Mouse (Mus musculus): ENCODE results near the gene Isca1. TPM values are rescaled to one million over a fixed set of nuclear protein-coding genes. Genes with fewer than 3 reads are reported as not detected.
A peak's percentile ranks its signal among the peaks of the same experiment; 100 is the strongest.

The Isca1 gene
- total RNA-seq, 2 experiments from 2014 or later = 185 to 198 TPM

DNA sequence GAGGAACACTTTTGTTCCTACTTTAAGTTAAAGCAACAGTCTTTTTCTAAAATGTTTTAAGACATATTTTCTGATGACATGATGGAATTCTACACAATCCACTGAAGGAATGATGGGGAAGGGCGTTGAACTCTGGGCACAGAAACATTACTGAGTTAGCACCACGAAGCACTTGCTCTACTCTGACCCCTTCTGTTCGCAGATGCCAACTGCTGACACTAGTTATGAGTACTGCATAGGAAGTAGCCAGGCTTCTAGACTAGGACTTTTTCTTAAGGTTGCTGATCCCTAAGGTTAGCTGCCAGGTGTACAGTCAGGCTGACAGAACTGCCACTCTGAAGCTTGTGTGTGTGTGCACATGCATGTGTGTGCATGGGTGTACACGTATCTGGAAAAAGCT is 9.6 kb upstream of the Isca1 start:
- DNase-seq = no peak
- Histone ChIP-seq H3K4me3 (no peak overlapping the region), H3K27ac (no peak overlapping the region)
- TF ChIP-seq CTCF (IDR thresholded peaks at IDR 0.05) = no peak
- intact Hi-C loops (cut with DNase I) = no loop called here

DNA sequence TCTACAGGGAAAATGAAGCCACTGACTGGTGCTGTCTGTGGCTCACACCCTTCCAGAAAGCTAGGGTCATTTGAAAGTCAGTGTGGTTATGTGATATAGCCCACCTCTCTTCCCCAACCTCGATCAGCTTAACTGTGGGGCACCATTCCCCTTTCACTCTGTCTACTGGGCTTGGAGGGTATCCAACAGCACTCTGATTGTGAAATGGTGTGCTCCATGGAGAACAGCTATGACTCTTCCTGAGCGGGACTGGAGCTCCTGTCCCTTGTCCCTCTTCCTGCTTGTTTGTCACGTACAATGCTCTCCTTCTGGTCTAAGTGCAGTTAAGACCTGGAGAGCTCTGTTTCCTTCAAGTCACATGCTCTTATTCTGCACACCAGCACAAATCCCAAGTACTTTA is 5.6 kb upstream of the Isca1 start:
- H3K27ac ChIP-seq = no peak overlapping the region
- no peak for TF ChIP-seq CTCF (IDR thresholded peaks at IDR 0.05)
- H3K4me3 ChIP-seq = no peak overlapping the region
- intact Hi-C loops (cut with DNase I) = no loop called here
- no peak for DNase-seq

DNA sequence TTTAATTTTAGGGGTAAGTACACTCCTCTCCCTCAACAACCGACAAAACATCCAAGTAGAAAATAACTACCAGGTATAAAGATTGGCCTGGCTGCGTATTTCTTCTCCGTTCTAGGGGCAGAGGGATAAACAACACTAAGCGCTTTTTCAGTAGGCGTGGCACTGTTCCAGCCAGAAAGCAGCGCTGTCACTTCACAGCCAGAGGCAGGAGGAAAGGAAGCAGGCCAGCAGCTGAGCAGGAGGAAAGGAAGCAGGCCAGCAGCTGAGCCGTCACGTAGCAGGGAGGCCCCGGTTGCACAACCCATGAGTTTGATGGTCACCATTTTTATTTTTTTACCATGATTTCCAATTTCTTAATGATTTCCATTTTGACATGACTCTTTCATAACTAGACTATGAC is 1.6 kb upstream of the Isca1 start:
- Histone ChIP-seq H3K4me3 (peak overlapping the region; percentile 80), H3K27ac (peak overlapping the region; percentile 99)
- no peak for TF ChIP-seq CTCF (IDR thresholded peaks at IDR 0.05)
- DNase-seq = peak; percentile 88
- intact Hi-C loops (cut with DNase I) = no loop called here

DNA sequence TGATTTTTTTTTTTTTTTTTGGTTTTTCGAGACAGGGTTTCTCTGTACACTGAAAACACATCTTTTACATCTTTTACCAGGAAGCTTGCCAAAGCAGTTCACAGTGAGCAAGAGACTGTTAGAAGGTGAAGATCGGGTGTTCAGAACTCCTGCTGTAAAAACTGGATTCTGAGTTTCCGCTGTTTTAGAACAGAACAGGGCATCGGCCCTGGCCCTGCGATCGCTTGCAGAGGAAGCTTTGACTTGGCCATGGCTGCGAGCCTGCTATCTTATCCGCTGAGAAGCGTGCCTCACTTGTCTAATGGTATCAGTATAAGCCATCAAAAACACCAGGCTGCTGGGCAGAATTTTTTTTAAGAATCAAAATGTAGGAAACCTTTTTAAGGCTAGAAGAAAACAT is 1.2 kb upstream of the Isca1 start:
- DNase-seq = no peak
- Histone ChIP-seq H3K27ac (peak overlapping the region; percentile 99), H3K4me3 (peak overlapping the region; percentile 80)
- intact Hi-C loops (cut with DNase I) = no loop called here
- TF ChIP-seq CTCF (IDR thresholded peaks at IDR 0.05) = no peak

DNA sequence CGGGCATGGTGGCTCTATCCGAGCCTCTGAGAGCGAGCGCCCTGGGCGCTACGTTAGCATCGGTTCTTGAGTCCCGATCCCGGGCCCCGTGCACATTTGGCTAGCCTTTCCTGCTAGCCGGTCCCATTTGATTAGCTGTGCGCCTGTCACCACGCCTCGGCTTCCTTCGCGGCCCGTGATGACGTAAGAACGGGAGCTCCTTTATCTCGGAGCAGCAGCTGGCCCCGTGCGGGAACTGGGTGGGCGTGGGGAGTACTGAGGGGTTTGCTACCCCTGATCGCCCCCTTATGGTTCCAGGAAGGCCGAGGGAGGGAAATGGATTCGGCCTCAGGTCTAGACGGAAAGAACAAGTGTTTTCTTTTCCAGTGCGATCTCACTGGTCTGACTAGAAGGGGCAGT is 553 bp upstream of the Isca1 start:
- peak; percentile 86 for DNase-seq
- intact Hi-C loops (cut with DNase I) = no loop called here
- Histone ChIP-seq H3K4me3 (peak overlapping the region; percentile 80), H3K27ac (peak overlapping the region; percentile 99)
- TF ChIP-seq CTCF (IDR thresholded peaks at IDR 0.05) = peak; percentile 29; the same call in 1 of the 2 replicates

DNA sequence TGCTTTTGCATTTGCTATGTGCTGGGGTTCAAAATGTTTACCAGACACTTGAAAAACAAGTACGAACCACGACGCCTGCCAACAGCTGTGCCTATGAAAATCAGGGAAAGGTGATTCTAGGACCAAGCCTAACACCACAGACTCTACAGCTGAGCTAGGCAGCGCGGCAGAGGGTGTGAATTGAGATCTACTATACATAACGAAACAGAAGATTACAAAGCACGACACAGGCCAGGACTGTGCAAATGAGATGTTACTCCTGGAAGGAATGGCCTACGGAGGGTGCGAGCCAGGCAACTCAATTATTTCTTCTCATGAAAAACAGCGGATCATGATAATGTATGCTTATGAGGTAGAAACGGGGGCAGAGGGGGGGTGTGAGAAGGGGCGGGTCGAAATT is 1.1 kb downstream of the Isca1 start:
- Histone ChIP-seq H3K27ac (peak overlapping the region; percentile 99), H3K4me3 (peak overlapping the region; percentile 80)
- intact Hi-C loops (cut with DNase I) = loop anchor here (5.0 kb wide), 1 partner anchor 181 kb away; the partner anchor contains the start of genes Agtpbp1 and Naa35
- no peak for TF ChIP-seq CTCF (IDR thresholded peaks at IDR 0.05)
- DNase-seq = no peak

DNA sequence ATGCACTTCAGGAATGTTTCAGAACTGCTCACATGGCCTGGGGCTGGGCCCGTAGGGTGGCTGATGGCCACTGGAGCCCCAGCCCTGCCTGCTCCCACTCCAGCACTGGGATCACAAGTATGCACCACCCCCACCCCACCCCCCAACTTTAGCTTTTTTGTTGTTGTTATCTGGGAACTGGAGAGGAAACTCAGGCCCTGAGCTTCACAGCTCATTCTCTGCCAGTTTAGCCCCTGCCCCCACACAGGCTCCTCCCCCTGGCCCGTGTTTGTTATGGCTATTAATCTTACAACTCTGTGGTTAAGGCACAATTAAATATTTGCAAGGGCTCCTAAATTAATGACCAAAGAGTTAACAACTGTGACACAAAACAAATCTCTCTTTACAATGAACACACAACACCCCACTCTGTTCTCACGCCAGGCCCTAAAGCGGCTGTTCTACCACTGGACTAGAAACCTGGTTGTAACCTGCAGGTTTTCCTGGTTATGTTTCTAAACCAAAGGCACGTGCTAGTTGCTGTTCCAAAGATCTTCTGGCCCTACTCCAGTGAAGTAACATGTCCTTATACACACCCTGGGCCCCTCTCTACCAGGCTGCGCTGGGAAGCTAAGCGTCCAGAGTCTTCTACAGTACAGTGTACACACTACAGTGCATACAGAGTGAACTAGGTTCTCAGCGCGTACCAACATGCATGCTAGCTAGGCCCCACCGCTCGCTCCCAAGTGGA is 2.7 kb downstream of the Isca1 start:
- Histone ChIP-seq H3K4me3 (peak overlapping the region; percentile 80), H3K27ac (peak overlapping the region; percentile 17; the same call in 1 of the 2 replicates)
- no peak for DNase-seq
- intact Hi-C loops (cut with DNase I) = loop anchor here (5.0 kb wide), 1 partner anchor 180 kb away; the partner anchor contains the start of genes Agtpbp1 and Naa35
- TF ChIP-seq CTCF (IDR thresholded peaks at IDR 0.05) = no peak

DNA sequence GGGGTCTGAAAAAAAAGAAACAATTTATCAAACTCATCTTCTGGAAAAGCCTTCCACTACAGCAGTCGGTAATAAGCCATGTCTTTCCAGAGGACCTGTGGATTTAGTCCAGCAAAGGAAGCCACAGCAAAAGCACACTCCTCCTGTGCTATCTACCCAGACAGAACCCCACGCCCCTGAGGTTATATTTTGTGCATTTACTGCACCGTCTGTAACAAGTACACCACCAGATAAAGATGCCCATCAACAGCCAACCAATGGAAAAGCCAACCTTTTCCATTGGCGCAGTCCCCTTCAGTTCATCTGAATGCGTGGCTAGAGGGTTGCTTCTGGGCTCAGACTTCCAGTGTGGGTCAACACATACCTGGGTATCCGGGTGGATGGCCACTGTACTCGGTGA is 6.8 kb downstream of the Isca1 start:
- Histone ChIP-seq H3K4me3 (no peak overlapping the region), H3K27ac (no peak overlapping the region)
- DNase-seq = no peak
- TF ChIP-seq CTCF (IDR thresholded peaks at IDR 0.05) = no peak
- intact Hi-C loops (cut with DNase I) = no loop called here

DNA sequence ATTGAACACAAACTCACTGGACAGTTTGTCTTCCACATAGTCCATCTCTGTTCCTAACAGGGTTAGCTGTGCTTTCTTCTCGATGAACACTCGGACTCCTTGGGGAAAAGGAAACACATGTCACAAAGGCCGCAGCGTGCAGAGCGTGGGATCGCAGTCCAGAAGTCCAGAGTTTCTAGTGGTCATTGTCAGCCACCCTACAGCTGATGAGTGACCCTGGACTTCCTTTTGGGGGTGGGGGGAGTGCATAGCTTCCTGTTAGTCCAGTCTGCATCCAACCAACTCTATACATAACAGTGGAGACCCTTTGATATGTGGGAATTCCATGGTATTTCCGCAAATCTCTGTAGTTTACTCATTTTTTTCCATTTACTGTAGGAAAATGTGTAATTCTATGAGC is 12.7 kb downstream of the Isca1 start:
- no peak for TF ChIP-seq CTCF (IDR thresholded peaks at IDR 0.05)
- no peak overlapping the region for H3K27ac ChIP-seq
- H3K4me3 ChIP-seq = no peak overlapping the region

DNA sequence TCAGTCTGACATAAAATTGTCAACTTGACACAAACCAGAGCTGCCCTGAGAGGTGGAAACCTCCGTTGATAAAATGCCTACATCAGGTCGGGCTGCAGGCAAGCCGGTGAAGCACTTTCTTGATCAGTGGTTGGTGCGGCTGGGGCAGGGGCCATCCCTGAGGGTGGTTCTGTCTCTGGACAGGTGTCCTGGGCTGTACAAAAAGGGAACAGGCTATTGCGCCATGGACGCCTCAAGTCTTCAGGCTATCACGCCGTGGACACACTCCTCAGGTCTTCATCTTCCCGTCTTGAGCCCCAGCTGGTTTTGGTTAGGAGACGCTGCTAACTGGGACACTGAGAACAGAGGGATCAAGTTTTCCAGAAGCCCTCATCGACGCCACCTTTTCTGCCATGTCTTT is 19.3 kb downstream of the Isca1 start:
- DNase-seq = no peak
- no peak overlapping the region for H3K27ac ChIP-seq
- no peak for TF ChIP-seq CTCF (IDR thresholded peaks at IDR 0.05)
- no peak overlapping the region for H3K4me3 ChIP-seq
- intact Hi-C loops (cut with DNase I) = no loop called here

More for the DNA sequence above, 12.7 kb downstream of the Isca1 start:
- no peak for DNase-seq
- intact Hi-C loops (cut with DNase I) = no loop called here

DNA sequence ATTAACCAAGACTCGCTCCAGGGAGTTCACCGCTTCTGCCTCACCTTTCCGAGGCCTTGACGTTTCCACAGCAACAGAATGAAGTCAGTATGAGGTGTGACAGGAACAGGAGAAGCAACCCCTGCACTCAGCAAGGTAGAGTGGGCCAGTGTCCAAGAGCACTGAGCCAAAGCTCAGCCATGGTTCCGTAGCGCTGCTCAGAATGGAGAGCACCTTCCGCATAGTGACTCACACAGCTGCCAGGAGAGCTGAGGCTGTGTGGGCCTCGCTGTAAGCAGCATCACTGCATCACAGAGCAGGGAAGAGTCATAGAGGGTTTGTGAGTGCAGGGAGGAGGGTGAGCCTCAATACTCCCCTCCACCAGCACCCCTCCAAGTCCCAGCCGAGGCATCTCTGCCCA is 22.9 kb downstream of the Isca1 start, which contains the start of gene 1700014D04Rik:
Gene 1700014D04Rik, minus strand, starts transcription at position 42 of the 400 bp plus-strand sequence.
- intact Hi-C loops (cut with DNase I) = no loop called here
- H3K4me3 ChIP-seq = no peak within 1 kb of the TSS
- TF ChIP-seq CTCF (IDR thresholded peaks at IDR 0.05) = no peak
- no peak for DNase-seq
- no peak within 1 kb of the TSS for H3K27ac ChIP-seq

DNA sequence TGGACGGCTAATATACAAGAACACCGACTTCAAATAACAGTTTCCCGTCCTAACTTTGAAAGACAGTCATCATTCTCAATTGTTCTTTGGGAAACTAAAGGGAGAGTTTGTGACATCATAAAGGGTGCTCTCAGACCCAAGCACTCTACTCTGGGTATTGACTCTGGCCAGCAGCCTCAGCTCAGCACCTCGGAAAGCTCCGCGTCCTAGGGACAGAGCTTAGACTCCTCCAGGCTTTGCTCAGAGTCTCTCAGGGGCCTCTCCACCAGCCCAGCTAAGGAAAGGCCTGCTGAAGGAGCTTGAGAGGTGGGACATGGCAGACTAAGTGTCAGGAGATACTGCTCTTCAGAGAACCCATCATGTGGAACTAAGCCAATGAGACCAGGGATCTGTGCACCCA is 23.4 kb downstream of the Isca1 start:
- TF ChIP-seq CTCF (IDR thresholded peaks at IDR 0.05) = no peak
- H3K4me3 ChIP-seq = no peak overlapping the region
- intact Hi-C loops (cut with DNase I) = no loop called here
- no peak for DNase-seq
- no peak overlapping the region for H3K27ac ChIP-seq

DNA sequence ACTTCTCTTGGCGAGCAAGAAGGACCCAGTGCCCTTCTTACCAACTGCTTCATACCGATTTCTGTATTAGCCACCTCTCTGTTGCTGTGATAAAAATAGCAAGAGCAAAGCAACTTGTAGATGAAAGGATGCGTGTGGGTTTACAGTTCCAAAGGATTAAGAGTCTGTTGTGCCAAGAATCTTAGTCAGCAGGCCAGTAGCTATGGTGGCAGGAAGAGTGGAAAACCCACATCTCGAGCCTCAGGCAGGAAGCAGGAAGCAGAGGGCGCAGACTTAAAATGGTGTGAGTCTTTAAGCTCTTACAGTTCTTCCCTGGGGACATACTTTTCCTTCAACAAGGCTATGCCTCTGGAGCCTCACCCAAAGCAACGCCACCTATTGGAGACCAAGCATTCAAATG is 24.1 kb downstream of the Isca1 start:
- Histone ChIP-seq H3K27ac (no peak overlapping the region), H3K4me3 (no peak overlapping the region)
- intact Hi-C loops (cut with DNase I) = no loop called here
- DNase-seq = no peak
- TF ChIP-seq CTCF (IDR thresholded peaks at IDR 0.05) = no peak

DNA sequence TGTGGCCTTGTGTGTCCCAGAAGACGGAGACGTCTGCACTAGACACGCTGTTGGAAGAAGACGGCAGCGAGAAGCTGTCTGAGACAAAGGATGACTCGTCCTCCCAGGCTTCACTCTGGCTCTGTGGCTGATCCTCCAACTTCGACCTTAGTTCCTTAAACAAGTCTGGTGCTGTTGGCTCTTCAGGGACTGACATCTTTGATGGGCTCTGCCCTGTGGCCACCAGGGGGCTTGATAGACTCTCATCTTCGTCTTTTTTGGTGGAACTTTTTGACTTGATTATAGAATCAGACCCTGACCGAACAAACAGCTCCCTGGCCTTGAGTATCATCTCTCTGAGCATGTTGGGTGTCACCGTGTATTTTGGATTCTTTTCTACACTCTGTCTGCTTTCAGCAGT is 27.9 kb downstream of the Isca1 start:
- peak; percentile 40; the same call in 1 of the 2 replicates for TF ChIP-seq CTCF (IDR thresholded peaks at IDR 0.05)
- Histone ChIP-seq H3K27ac (no peak overlapping the region), H3K4me3 (no peak overlapping the region)
- intact Hi-C loops (cut with DNase I) = no loop called here
- no peak for DNase-seq

All from gastrocnemius, adult 2 months (tissue).